Comparison of ENCODE assay signal across 20 mouse cellular contexts in the genomic region with DNA sequence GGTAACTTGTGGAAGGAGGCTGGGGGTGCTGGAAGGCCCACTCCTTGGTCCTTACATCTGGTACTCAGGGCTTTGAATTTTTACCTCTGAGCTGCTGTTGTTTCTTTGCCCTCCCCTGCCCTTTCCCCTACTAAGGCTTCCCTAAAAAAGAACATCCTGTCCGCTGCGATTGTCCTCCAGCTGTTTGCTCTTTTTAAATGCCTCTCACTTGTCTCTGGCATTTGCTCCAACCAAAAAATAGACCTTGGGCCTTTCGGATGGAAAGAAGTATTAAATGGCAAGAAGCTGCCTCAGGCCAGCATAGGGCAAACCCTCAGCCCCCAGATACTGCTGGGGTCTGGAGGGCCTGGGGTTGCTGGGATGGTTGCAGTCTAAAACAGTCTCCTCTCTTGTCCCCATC. TPM values are rescaled to one million over a fixed set of nuclear protein-coding genes. Genes with fewer than 3 reads are reported as not detected.
DNase-seq lines count a peak whose midpoint lies in the region; ATAC-seq and TF ChIP-seq lines count a peak whose summit lies in the region.
"Had no signal": no experiment of that assay in that cellular context is flagged by ENCODE, and none has a peak within 500 bp of the region (broad histone marks: within the 10 kb centered on the region; RNA-seq: fewer than 3 reads in every experiment).

No protein-coding gene starts in this region.

- no peaks in the 10 kb centered on the region for H3K79me2 ChIP-seq in liver, adult 2 months (ENCODE audit: control insufficient read depth, insufficient read depth, low read length)

- H3K9ac ChIP-seq in heart, embryonic 11.5 days (ENCODE audit: low read depth, low read length) = no peak overlapping the region
- H3K9ac ChIP-seq in liver, adult 2 months (ENCODE audit: low read depth, low read length) = no peak overlapping the region
- no peak overlapping the region for H3K9ac ChIP-seq in liver, embryonic 11.5 days (ENCODE audit: low read depth, low read length)
- H3K9ac ChIP-seq: embryonic facial prominence, embryonic 12.5 days; forebrain, embryonic 15.5 days; heart, embryonic 15.5 days; hindbrain, embryonic 12.5 days had no signal

- no peak overlapping the region for H3K4me2 ChIP-seq in heart, embryonic 11.5 days
- no peak overlapping the region for H3K4me2 ChIP-seq in liver, embryonic 11.5 days
- H3K4me2 ChIP-seq: embryonic facial prominence, embryonic 12.5 days; forebrain, embryonic 15.5 days; heart, embryonic 15.5 days; hindbrain, embryonic 12.5 days had no signal

- no peak overlapping the region for H3K27ac ChIP-seq in heart, embryonic 11.5 days (ENCODE audit: low read depth, low read length)
- H3K27ac ChIP-seq in liver, adult 2 months (replicated peaks; ENCODE audit: insufficient read depth, low read depth, low read length) = no peak overlapping the region; the same call in 1 of the 2 replicates
- H3K27ac ChIP-seq in liver, embryonic 11.5 days (ENCODE audit: low read depth, low read length) = no peak overlapping the region
- H3K27ac ChIP-seq in testis, adult 2 months (ENCODE audit: control insufficient read depth, insufficient read depth, low read depth, low read length) = peak overlapping the region; percentile 33
- no peak overlapping the region for H3K27ac ChIP-seq in thymus, adult 2 months (ENCODE audit: control insufficient read depth, insufficient read depth, low read length)
- H3K27ac ChIP-seq: embryonic facial prominence, embryonic 12.5 days; forebrain, embryonic 15.5 days; heart, embryonic 15.5 days; hindbrain, embryonic 12.5 days had no signal

- no peaks in the 10 kb centered on the region for H3K9me3 ChIP-seq in heart, embryonic 11.5 days (replicated peaks; ENCODE audit: control insufficient read depth, low read length)
- H3K9me3 ChIP-seq in liver, embryonic 11.5 days (ENCODE audit: control insufficient read depth, low read length) = no peaks in the 10 kb centered on the region
- H3K9me3 ChIP-seq: embryonic facial prominence, embryonic 12.5 days; forebrain, embryonic 15.5 days; heart, embryonic 15.5 days; hindbrain, embryonic 12.5 days had no signal

- peak; percentile 52 to 60 for DNase-seq in heart, adult 18-20 months
- peak; percentile 64 for DNase-seq in liver, adult 2 months (ENCODE audit: extremely low read depth, low read depth, low spot score)
- no peak for DNase-seq in liver, embryonic 11.5 days (ENCODE audit: low spot score)
- no peak for DNase-seq in testis, postnatal 10 days (ENCODE audit: low spot score)
- no peak for DNase-seq in thymus, adult 2 months
- DNase-seq: adrenal gland, postnatal 14 days; cerebellum, adult 11-12 months; cerebellum, adult 9-10 months; cerebellum, postnatal 25 days; gastrocnemius, postnatal 10 days had no signal

- ATAC-seq in heart, embryonic 11.5 days (replicated peaks; ENCODE audit: insufficient number of reproducible peaks, low FRiP score, low TSS enrichment) = no peak
- no peak for ATAC-seq in liver, embryonic 11.5 days (replicated peaks; ENCODE audit: low FRiP score)
- ATAC-seq: activated CD4-positive, CD25-positive, alpha-beta regulatory T cell, adult 4 months; forebrain, embryonic 15.5 days; hindbrain, embryonic 16.5 days; inflammation-experienced regulatory T-cells, adult 6 months; Patski had no signal

- H3K27me3 ChIP-seq in heart, embryonic 11.5 days (ENCODE audit: control insufficient read depth, insufficient read depth, low read length) = no peaks in the 10 kb centered on the region
- no peaks in the 10 kb centered on the region for H3K27me3 ChIP-seq in liver, adult 2 months (ENCODE audit: control insufficient read depth, insufficient read depth, low read length)
- H3K27me3 ChIP-seq in liver, embryonic 11.5 days (replicated peaks; ENCODE audit: control insufficient read depth, insufficient read depth, low read length) = peaks cover 31% of the 10 kb centered on the region
- H3K27me3 ChIP-seq in testis, adult 2 months (ENCODE audit: control insufficient read depth, insufficient read depth, low read length) = no peaks in the 10 kb centered on the region
- no peaks in the 10 kb centered on the region; the same call in 1 of the 2 replicates for H3K27me3 ChIP-seq in thymus, adult 2 months (ENCODE audit: control insufficient read depth, insufficient read depth, low read length)
- H3K27me3 ChIP-seq: embryonic facial prominence, embryonic 12.5 days; forebrain, embryonic 15.5 days; Patski had no signal

- no peak for TF ChIP-seq POLR2A in liver, adult 2 months (IDR thresholded peaks at IDR 0.05; ENCODE audit: extremely low read depth, insufficient read depth, low read length)
- no peak for TF ChIP-seq POLR2A in testis, adult 2 months (IDR thresholded peaks at IDR 0.05; ENCODE audit: control insufficient read depth, low read depth, low read length)
- TF ChIP-seq POLR2A in thymus, adult 2 months (IDR thresholded peaks at IDR 0.05; ENCODE audit: control insufficient read depth, extremely low read depth, insufficient read depth, low read length, poor library complexity) = no peak

- WGBS in heart, embryonic 11.5 days (ENCODE audit: insufficient replicate concordance) = 60% methylated on average over 3 of the region's 3 CpGs
- WGBS in liver, adult 2 months = 9% methylated on average over 3 of the region's 3 CpGs
- WGBS in liver, embryonic 11.5 days = 50% methylated on average over 3 of the region's 3 CpGs
- 85% methylated on average over 3 of the region's 3 CpGs for WGBS in thymus, adult 2 months

- peaks cover 10% of the 10 kb centered on the region for H3K4me1 ChIP-seq in heart, embryonic 11.5 days (ENCODE audit: control insufficient read depth, insufficient read depth, low read length)
- H3K4me1 ChIP-seq in liver, adult 2 months (ENCODE audit: control insufficient read depth, insufficient read depth, low read length) = peaks cover 19% of the 10 kb centered on the region
- H3K4me1 ChIP-seq in liver, embryonic 11.5 days (replicated peaks; ENCODE audit: control insufficient read depth, insufficient read depth, low read length) = peaks cover 21% of the 10 kb centered on the region
- H3K4me1 ChIP-seq in testis, adult 2 months (ENCODE audit: control insufficient read depth, insufficient read depth, low read length) = peaks cover 10% of the 10 kb centered on the region
- H3K4me1 ChIP-seq in thymus, adult 2 months (replicated peaks; ENCODE audit: control insufficient read depth, insufficient read depth, low read length) = peaks cover 10% of the 10 kb centered on the region

- no peak overlapping the region for H3K4me3 ChIP-seq in heart, embryonic 11.5 days (ENCODE audit: low read depth, low read length)
- no peak overlapping the region for H3K4me3 ChIP-seq in liver, adult 2 months (ENCODE audit: insufficient read depth, low read depth, low read length)
- no peak overlapping the region for H3K4me3 ChIP-seq in liver, embryonic 11.5 days (ENCODE audit: low read depth, low read length)
- H3K4me3 ChIP-seq in testis, adult 2 months (ENCODE audit: control insufficient read depth, low read depth, low read length) = no peak overlapping the region
- H3K4me3 ChIP-seq in thymus, adult 2 months (ENCODE audit: control insufficient read depth, insufficient read depth, low read length) = no peak overlapping the region
- H3K4me3 ChIP-seq: embryonic facial prominence, embryonic 12.5 days; forebrain, embryonic 15.5 days; heart, embryonic 15.5 days; hindbrain, embryonic 12.5 days had no signal

- no peaks in the 10 kb centered on the region for H3K36me3 ChIP-seq in heart, embryonic 11.5 days (ENCODE audit: control insufficient read depth, insufficient read depth, low read length)
- no peaks in the 10 kb centered on the region for H3K36me3 ChIP-seq in liver, adult 2 months (ENCODE audit: control insufficient read depth, insufficient read depth, low read length)
- no peaks in the 10 kb centered on the region for H3K36me3 ChIP-seq in liver, embryonic 11.5 days (ENCODE audit: control insufficient read depth, insufficient read depth, low read length)
- H3K36me3 ChIP-seq in testis, adult 2 months (ENCODE audit: control insufficient read depth, insufficient read depth, low read length) = no peaks in the 10 kb centered on the region
- H3K36me3 ChIP-seq in thymus, adult 2 months (ENCODE audit: control insufficient read depth, insufficient read depth, low read length) = no peaks in the 10 kb centered on the region
- H3K36me3 ChIP-seq: embryonic facial prominence, embryonic 12.5 days; forebrain, embryonic 15.5 days; heart, embryonic 15.5 days; hindbrain, embryonic 12.5 days had no signal

- TF ChIP-seq CTCF in liver, adult 2 months (IDR thresholded peaks at IDR 0.05; ENCODE audit: low read depth, low read length) = no peak
- no peak for TF ChIP-seq CTCF in testis, adult 2 months (IDR thresholded peaks at IDR 0.05; ENCODE audit: control insufficient read depth, insufficient read depth, insufficient replicate concordance, low read depth, low read length)
- no peak for TF ChIP-seq CTCF in thymus, adult 2 months (IDR thresholded peaks at IDR 0.05; ENCODE audit: borderline replicate concordance, control insufficient read depth, extremely low read depth, insufficient read depth, low read length, poor library complexity)

RNA-seq across cellular contexts. Expression of gene Hes1, which starts 59.1 kb away (rescaled TPM):
- 10 to 100 TPM; 14.8 to 18.7 TPM for total RNA-seq in heart, adult 18-20 months (2021)
- polyA plus RNA-seq in heart, embryonic 11.5 days (2014; fragmentation: Nextera tagmentation; extraction: Ambion mirVana) = 29.1 and 30.3 TPM in 2 replicates
- 2.8 and 5.8 TPM in 2 replicates for total RNA-seq in liver, adult 2 months (2014; rRNA removed)
- polyA plus RNA-seq in liver, adult 2 months (2012; rRNA removed) = 26.9 and 28.5 TPM in 2 replicates
- polyA plus RNA-seq in liver, embryonic 11.5 days (2014; fragmentation: Nextera tagmentation; extraction: Ambion mirVana) = 22.6 and 25.3 TPM in 2 replicates
- 9.7 and 12.4 TPM in 2 replicates for polyA plus RNA-seq in testis, adult 2 months (2012; rRNA removed)
- polyA plus RNA-seq in thymus, adult 2 months (2012; rRNA removed) = 33.4 and 40.6 TPM in 2 replicates
- polyA plus RNA-seq: activated CD4-positive, CD25-positive, alpha-beta regulatory T cell, adult 4 months had no signal

Comparison
In these comparisons a context has a peak if more than half of its experiments do, and no peak if none do; other contexts are left out.
1. DNase-seq: peak in heart, adult 18-20 months (2 of 2) and liver, adult 2 months (single experiment); none in liver, embryonic 11.5 days (single experiment), testis, postnatal 10 days (single experiment) and thymus, adult 2 months (single experiment).